Mouse (Mus musculus) embryonic facial prominence, embryonic 12.5 days (tissue): ENCODE measurements around the gene Kcnq5. TPM values are rescaled to one million over a fixed set of nuclear protein-coding genes. Genes with fewer than 3 reads are reported as not detected.
A peak's percentile ranks its signal among the peaks of the same experiment; 100 is the strongest.

Experiments used
- ATAC-seq: fragments of 200-750 bp; cut with Nextera tagmentation; 2 replicates; pipeline ENCODE4 v1.8.0; 2017; ENCODE audit not compliant: insufficient number of reproducible peaks, insufficient read depth, low FRiP score, low TSS enrichment
- H3K27ac ChIP-seq: fragments of 300-500 bp; sonication (generic); 2 replicates; pipeline ENCODE4 v1.5.1; 2016; ENCODE audit warnings: mild to moderate bottlenecking
- H3K27me3 ChIP-seq: fragments of 300-500 bp; sonication (generic); 2 replicates; pipeline ENCODE4 v1.6.1; 2016; ENCODE audit warnings: mild to moderate bottlenecking, moderate library complexity
- H3K36me3 ChIP-seq: fragments of 300-500 bp; sonication (generic); 2 replicates; pipeline ENCODE4 v1.6.1; 2016; ENCODE audit warnings: mild to moderate bottlenecking
- H3K4me1 ChIP-seq: fragments of 300-500 bp; sonication (generic); 2 replicates; pipeline ENCODE4 v1.6.1; 2016
- H3K4me2 ChIP-seq: fragments of 300-500 bp; sonication (generic); replicated peaks from 2 replicates; pipeline ENCODE4 v1.6.1; 2016; ENCODE audit warnings: mild to moderate bottlenecking, moderate library complexity
- H3K4me3 ChIP-seq: fragments of 300-500 bp; sonication (generic); 2 replicates; pipeline ENCODE4 v1.5.1; 2016; ENCODE audit warnings: mild to moderate bottlenecking
- H3K9ac ChIP-seq: fragments of 300-500 bp; sonication (generic); 2 replicates; pipeline ENCODE4 v1.6.1; 2016; ENCODE audit warnings: mild to moderate bottlenecking, moderate library complexity
- H3K9me3 ChIP-seq: fragments of 300-500 bp; sonication (generic); 2 replicates; pipeline ENCODE4 v1.6.1; 2016; ENCODE audit warnings: mild to moderate bottlenecking, moderate library complexity
- WGBS: fragments of 180-500 bp; shearing (Covaris S2); methylation state at CpG from one replicate; pipeline ENCODE4 v1.1.7; 2016; 5-methylcytosine and 5-hydroxymethylcytosine counted together
- polyA plus RNA-seq: library from polyadenylated mRNA; unstranded; fragments of >200 nt; fragmentation: Nextera tagmentation; extraction: Ambion mirVana; gene quantifications from 2 replicates; pipeline ENCODE4 v1.2.1, GENCODE M21; 2016

The Kcnq5 gene
- polyA plus RNA-seq, 1 experiment from 2014 or later, result 3.3 TPM

GRCm38 (mm10) chr1:21460941-21461689 is 500.6 kb downstream of the Kcnq5 start:
- no peaks in the 10 kb centered on the region for H3K36me3 ChIP-seq
- WGBS, result 50% methylated on average over 18 of the region's 18 CpGs
- no peak overlapping the region for H3K27ac ChIP-seq
- no peaks in the 10 kb centered on the region for H3K9me3 ChIP-seq
- no peaks in the 10 kb centered on the region for H3K27me3 ChIP-seq
- H3K4me2 ChIP-seq, result no peak overlapping the region
- H3K4me1 ChIP-seq, result 0 out of 2 replicates have a peak, but pooled peaks cover 3% of the 10 kb centered on the region
- H3K4me3 ChIP-seq, result no peak overlapping the region
- ATAC-seq, result 0 out of 2 replicates have a peak, but pooled peaks have one; percentile 52
- H3K9ac ChIP-seq, result no peak overlapping the region

DNA sequence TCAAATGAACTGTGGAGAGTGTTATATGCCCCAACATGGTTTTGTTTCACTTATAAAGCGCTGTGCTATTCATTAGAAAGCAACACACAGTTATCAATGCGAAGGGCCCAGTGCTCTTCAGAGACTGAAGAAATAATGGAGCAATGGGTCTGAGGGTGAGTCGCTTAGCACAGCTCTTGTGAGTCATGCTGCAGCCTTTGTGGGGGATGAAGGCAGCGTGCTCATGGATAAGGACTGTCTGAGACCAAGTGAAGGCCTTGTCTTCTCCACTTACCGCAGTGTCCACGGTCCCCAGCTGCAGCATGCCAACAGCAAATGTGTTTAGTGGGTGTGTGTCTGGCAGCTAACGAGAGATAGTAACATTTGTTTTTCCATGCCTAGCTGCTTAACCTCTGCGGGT is 503.2 kb downstream of the Kcnq5 start:
- H3K27ac ChIP-seq, result no peak overlapping the region
- 0 out of 2 replicates have a peak, but pooled peaks cover 3% of the 10 kb centered on the region for H3K4me1 ChIP-seq
- H3K36me3 ChIP-seq, result no peaks in the 10 kb centered on the region
- 88% methylated on average over 8 of the region's 8 CpGs for WGBS
- no peak overlapping the region for H3K4me3 ChIP-seq
- H3K9ac ChIP-seq, result no peak overlapping the region
- ATAC-seq, result no peak
- H3K27me3 ChIP-seq, result no peaks in the 10 kb centered on the region
- no peaks in the 10 kb centered on the region for H3K9me3 ChIP-seq
- no peak overlapping the region for H3K4me2 ChIP-seq

- H3K36me3 ChIP-seq, result no peaks in the 10 kb centered on the region
- ATAC-seq, result no peak
- no peaks in the 10 kb centered on the region for H3K4me1 ChIP-seq
- 88% methylated on average over 5 of the region's 5 CpGs for WGBS
- H3K4me2 ChIP-seq, result no peak overlapping the region
- no peak overlapping the region for H3K9ac ChIP-seq
- H3K9me3 ChIP-seq, result no peaks in the 10 kb centered on the region
- no peak overlapping the region for H3K27ac ChIP-seq
- no peak overlapping the region for H3K4me3 ChIP-seq
- H3K27me3 ChIP-seq, result no peaks in the 10 kb centered on the region
These were observed 505.8 kb downstream of the Kcnq5 start for GRCm38 (mm10) chr1:21455971-21456370.

- no peak overlapping the region for H3K4me2 ChIP-seq
- H3K27ac ChIP-seq, result no peak overlapping the region
- H3K36me3 ChIP-seq, result no peaks in the 10 kb centered on the region
- 69% methylated on average over 2 of the region's 2 CpGs for WGBS
- ATAC-seq, result no peak
- H3K4me3 ChIP-seq, result no peak overlapping the region
- H3K27me3 ChIP-seq, result no peaks in the 10 kb centered on the region
- H3K4me1 ChIP-seq, result no peaks in the 10 kb centered on the region
- H3K9me3 ChIP-seq, result no peaks in the 10 kb centered on the region
- H3K9ac ChIP-seq, result no peak overlapping the region
These were observed 513.5 kb downstream of the Kcnq5 start for GRCm38 (mm10) chr1:21448227-21448626.

DNA sequence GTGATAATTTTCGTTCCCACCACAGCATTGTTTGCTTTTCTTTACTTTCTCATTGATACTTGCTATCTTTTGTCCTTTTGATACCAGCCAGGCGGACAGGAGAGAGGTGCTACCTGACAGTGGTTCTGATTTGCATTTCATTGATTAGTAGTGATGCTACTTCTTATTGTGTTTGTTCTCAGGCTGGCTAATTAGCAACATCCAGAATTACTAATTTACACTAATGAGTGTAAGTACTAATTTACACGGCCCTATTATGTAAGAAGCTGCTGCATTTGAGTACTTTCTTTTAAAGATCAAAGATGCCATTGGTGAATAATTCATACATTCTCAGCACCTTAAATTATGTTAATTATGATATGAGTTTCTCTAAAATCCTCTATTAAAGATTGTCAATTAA is 525.0 kb downstream of the Kcnq5 start:
- no peak overlapping the region for H3K4me3 ChIP-seq
- no peak overlapping the region for H3K27ac ChIP-seq
- no peaks in the 10 kb centered on the region for H3K27me3 ChIP-seq
- H3K4me1 ChIP-seq, result no peaks in the 10 kb centered on the region
- H3K36me3 ChIP-seq, result no peaks in the 10 kb centered on the region
- no peak for ATAC-seq
- 75% methylated on average over 3 of the region's 3 CpGs for WGBS
- H3K9ac ChIP-seq, result no peak overlapping the region
- no peaks in the 10 kb centered on the region for H3K9me3 ChIP-seq
- H3K4me2 ChIP-seq, result no peak overlapping the region

DNA sequence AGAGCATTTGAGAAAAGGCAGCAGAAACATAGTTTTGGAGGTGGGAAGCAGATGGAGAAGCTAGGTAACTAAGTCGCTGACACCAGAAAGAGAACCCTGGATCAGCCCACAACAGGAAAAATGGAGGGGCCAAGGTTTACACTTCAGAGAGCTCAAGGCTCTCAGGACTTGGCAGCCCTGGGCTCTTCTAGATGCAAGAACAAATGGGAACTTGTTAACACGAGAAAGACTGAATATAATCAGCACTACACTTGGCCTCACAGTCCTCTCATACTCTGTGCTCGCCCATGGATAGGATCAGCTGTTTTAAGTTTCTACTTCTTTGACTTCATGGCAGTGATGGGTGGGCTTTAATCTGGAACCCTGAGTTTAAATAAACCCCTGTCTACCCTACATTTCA is 526.9 kb downstream of the Kcnq5 start:
- Histone ChIP-seq H3K4me3 (no peak overlapping the region), H3K4me1 (no peaks in the 10 kb centered on the region), H3K4me2 (no peak overlapping the region), H3K9ac (no peak overlapping the region), H3K9me3 (no peaks in the 10 kb centered on the region), H3K27ac (no peak overlapping the region), H3K36me3 (no peaks in the 10 kb centered on the region), H3K27me3 (no peaks in the 10 kb centered on the region)
- no peak for ATAC-seq
- WGBS, result 67% methylated on average over 3 of the region's 3 CpGs

- ATAC-seq, result no peak
- no peaks in the 10 kb centered on the region for H3K9me3 ChIP-seq
- WGBS, result 87% methylated on average over 3 of the region's 3 CpGs
These were observed 530.1 kb downstream of the Kcnq5 start for GRCm38 (mm10) chr1:21431666-21432065.

GRCm38 (mm10) chr1:21428079-21428478 is 533.7 kb downstream of the Kcnq5 start:
- ATAC-seq, result no peak
- Histone ChIP-seq H3K27me3 (no peaks in the 10 kb centered on the region), H3K9me3 (no peaks in the 10 kb centered on the region), H3K36me3 (no peaks in the 10 kb centered on the region), H3K27ac (no peak overlapping the region), H3K4me2 (no peak overlapping the region), H3K9ac (no peak overlapping the region), H3K4me3 (no peak overlapping the region), H3K4me1 (no peaks in the 10 kb centered on the region)
- WGBS, result 65% methylated on average over 4 of the region's 4 CpGs

More at GRCm38 (mm10) chr1:21431666-21432065, 530.1 kb downstream of the Kcnq5 start:
- no peak overlapping the region for H3K4me2 ChIP-seq
- no peak overlapping the region for H3K27ac ChIP-seq
- H3K4me3 ChIP-seq, result no peak overlapping the region
- no peaks in the 10 kb centered on the region for H3K27me3 ChIP-seq
- H3K4me1 ChIP-seq, result no peaks in the 10 kb centered on the region
- no peak overlapping the region for H3K9ac ChIP-seq
- no peaks in the 10 kb centered on the region for H3K36me3 ChIP-seq

- no peaks in the 10 kb centered on the region for H3K27me3 ChIP-seq
- H3K27ac ChIP-seq, result no peak overlapping the region
- ATAC-seq, result no peak
These were observed 536.1 kb downstream of the Kcnq5 start for GRCm38 (mm10) chr1:21425654-21426053.

GRCm38 (mm10) chr1:21419370-21419769 is 542.4 kb downstream of the Kcnq5 start:
- H3K4me1 ChIP-seq, result no peaks in the 10 kb centered on the region
- no peak overlapping the region for H3K27ac ChIP-seq
- no peak overlapping the region for H3K4me3 ChIP-seq
- no peak overlapping the region for H3K9ac ChIP-seq
- H3K27me3 ChIP-seq, result no peaks in the 10 kb centered on the region
- H3K36me3 ChIP-seq, result no peaks in the 10 kb centered on the region
- H3K4me2 ChIP-seq, result no peak overlapping the region
- H3K9me3 ChIP-seq, result no peaks in the 10 kb centered on the region
- no peak for ATAC-seq

More at GRCm38 (mm10) chr1:21425654-21426053, 536.1 kb downstream of the Kcnq5 start:
- H3K4me3 ChIP-seq, result no peak overlapping the region
- H3K4me1 ChIP-seq, result no peaks in the 10 kb centered on the region
- no peaks in the 10 kb centered on the region for H3K9me3 ChIP-seq
- H3K4me2 ChIP-seq, result no peak overlapping the region
- no peak overlapping the region for H3K9ac ChIP-seq
- WGBS, result 89% methylated on average over 2 of the region's 2 CpGs
- H3K36me3 ChIP-seq, result no peaks in the 10 kb centered on the region

DNA sequence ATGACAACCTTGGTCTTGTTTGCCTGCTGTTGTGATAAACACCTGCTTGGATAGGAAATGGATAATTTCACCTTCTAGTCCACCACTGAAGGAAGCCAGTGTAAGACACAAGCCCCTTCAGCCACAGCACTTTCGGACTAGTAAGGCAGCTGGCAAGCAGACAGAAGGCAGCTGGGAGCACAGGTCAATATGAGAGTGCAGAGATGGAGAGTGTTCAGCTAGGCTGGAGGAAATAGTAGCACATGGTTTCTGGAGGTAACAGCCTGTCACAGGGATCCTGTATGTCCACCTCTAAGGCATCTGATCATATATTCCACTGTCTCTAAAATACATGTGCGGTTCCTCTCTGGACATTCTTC is 549.6 kb downstream of the Kcnq5 start:
- H3K9me3 ChIP-seq, result no peaks in the 10 kb centered on the region
- no peak overlapping the region for H3K4me2 ChIP-seq
- no peak overlapping the region for H3K27ac ChIP-seq
- ATAC-seq, result no peak
- no peaks in the 10 kb centered on the region for H3K27me3 ChIP-seq
- 91% methylated on average over 2 of the region's 2 CpGs for WGBS
- H3K9ac ChIP-seq, result no peak overlapping the region
- no peaks in the 10 kb centered on the region for H3K36me3 ChIP-seq
- no peak overlapping the region for H3K4me3 ChIP-seq
- no peaks in the 10 kb centered on the region for H3K4me1 ChIP-seq

- Histone ChIP-seq H3K9me3 (no peaks in the 10 kb centered on the region), H3K4me2 (no peak overlapping the region), H3K27ac (no peak overlapping the region), H3K9ac (no peak overlapping the region), H3K4me1 (no peaks in the 10 kb centered on the region), H3K36me3 (no peaks in the 10 kb centered on the region), H3K27me3 (no peaks in the 10 kb centered on the region), H3K4me3 (no peak overlapping the region)
- no peak for ATAC-seq
- 62% methylated on average over 18 of the region's 18 CpGs for WGBS
These were observed 550.2 kb downstream of the Kcnq5 start for GRCm38 (mm10) chr1:21411331-21412196.
